8 mouse cellular contexts compared by ENCODE assay signal in the genomic region with DNA sequence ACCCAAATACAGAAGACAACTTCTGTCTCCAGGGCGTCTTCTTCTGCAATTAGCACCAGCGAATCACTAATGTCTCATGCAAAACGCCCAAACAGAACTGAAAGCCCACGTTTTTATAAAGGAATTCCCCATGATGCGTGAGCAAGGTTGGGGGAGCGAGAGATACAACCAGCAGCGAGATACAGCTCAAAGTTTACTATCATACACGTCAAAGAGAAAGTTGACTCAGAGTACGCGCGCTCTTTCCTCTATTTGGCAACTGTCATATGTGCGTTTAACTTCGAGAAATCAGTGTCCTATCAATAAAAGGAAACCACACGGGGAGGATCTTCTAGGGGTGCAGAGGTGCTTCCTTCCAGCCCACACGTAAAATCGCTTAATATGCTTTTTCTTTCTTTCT. TPM values are rescaled to one million over a fixed set of nuclear protein-coding genes. Genes with fewer than 3 reads are reported as not detected.
A peak's percentile ranks its signal among the peaks of the same experiment; 100 is the strongest.
DNase-seq lines count a peak whose midpoint lies in the region; ATAC-seq and TF ChIP-seq lines count a peak whose summit lies in the region.

No protein-coding gene starts in this region.

- H3K27me3 ChIP-seq in kidney, adult 2 months (replicated peaks; ENCODE audit: control insufficient read depth, insufficient read depth, low read length), result 0 out of 2 replicates have a peak, but pooled peaks cover 2% of the 10 kb centered on the region
- no peaks in the 10 kb centered on the region for H3K27me3 ChIP-seq in heart, embryonic 11.5 days (ENCODE audit: control insufficient read depth, insufficient read depth, low read length)
- H3K27me3 ChIP-seq in liver, embryonic 12.5 days (replicated peaks), result peaks cover 12% of the 10 kb centered on the region; the same call in 1 of the 2 replicates
- H3K27me3 ChIP-seq in stomach, postnatal 0 days (ENCODE audit: control insufficient read depth, insufficient read depth, low read length), result no peaks in the 10 kb centered on the region

- no peak for TF ChIP-seq EP300 in stomach, postnatal 0 days (optimal IDR thresholded peaks at IDR 0.05)

- no peaks in the 10 kb centered on the region for H3K9me3 ChIP-seq in heart, embryonic 11.5 days (replicated peaks; ENCODE audit: control insufficient read depth, low read length)
- H3K9me3 ChIP-seq in liver, embryonic 12.5 days (replicated peaks), result no peaks in the 10 kb centered on the region
- no peaks in the 10 kb centered on the region for H3K9me3 ChIP-seq in stomach, postnatal 0 days (ENCODE audit: control insufficient read depth, low read length)

- no peaks in the 10 kb centered on the region for H3K4me1 ChIP-seq in kidney, adult 2 months (ENCODE audit: control insufficient read depth, insufficient read depth, low read length)
- H3K4me1 ChIP-seq in heart, embryonic 11.5 days (ENCODE audit: control insufficient read depth, insufficient read depth, low read length), result peaks cover 7% of the 10 kb centered on the region; the same call in 1 of the 2 replicates
- H3K4me1 ChIP-seq in liver, embryonic 12.5 days, result peaks cover 32% of the 10 kb centered on the region
- no peaks in the 10 kb centered on the region for H3K4me1 ChIP-seq in stomach, postnatal 0 days (replicated peaks; ENCODE audit: control insufficient read depth, insufficient read depth)

- peak overlapping the region; percentile 61 for H3K9ac ChIP-seq in heart, embryonic 11.5 days (ENCODE audit: low read depth, low read length)
- peak overlapping the region; percentile 50 for H3K9ac ChIP-seq in liver, embryonic 12.5 days
- peak overlapping the region; percentile 71 for H3K9ac ChIP-seq in stomach, postnatal 0 days (ENCODE audit: low read length)

- peak overlapping the region; percentile 80 for H3K4me2 ChIP-seq in heart, embryonic 11.5 days
- peak overlapping the region; percentile 98 for H3K4me2 ChIP-seq in liver, embryonic 12.5 days
- peak overlapping the region; percentile 93 for H3K4me2 ChIP-seq in stomach, postnatal 0 days (replicated peaks; ENCODE audit: low read depth)

- WGBS in kidney, adult 2 months, result 3% methylated on average over 16 of the region's 16 CpGs
- 6% methylated on average over 16 of the region's 16 CpGs for WGBS in heart, embryonic 11.5 days (ENCODE audit: insufficient replicate concordance)
- 4% methylated on average over 16 of the region's 16 CpGs for WGBS in liver, embryonic 12.5 days (ENCODE audit: insufficient replicate concordance)
- 1% methylated on average over 16 of the region's 16 CpGs for WGBS in stomach, postnatal 0 days

- ATAC-seq in heart, embryonic 11.5 days (replicated peaks; ENCODE audit: insufficient number of reproducible peaks, low FRiP score, low TSS enrichment), result no peak
- ATAC-seq in liver, embryonic 12.5 days, result no peak
- no peak for ATAC-seq in stomach, postnatal 0 days (ENCODE audit: low FRiP score, low TSS enrichment)

- TF ChIP-seq POLR2A in kidney, adult 2 months (IDR thresholded peaks at IDR 0.05; ENCODE audit: low read depth, low read length), result no peak

- no peaks in the 10 kb centered on the region for H3K36me3 ChIP-seq in kidney, adult 2 months (ENCODE audit: control insufficient read depth, insufficient read depth, low read length)
- H3K36me3 ChIP-seq in heart, embryonic 11.5 days (ENCODE audit: control insufficient read depth, insufficient read depth, low read length), result no peaks in the 10 kb centered on the region
- H3K36me3 ChIP-seq in liver, embryonic 12.5 days, result no peaks in the 10 kb centered on the region
- H3K36me3 ChIP-seq in stomach, postnatal 0 days (ENCODE audit: control insufficient read depth, insufficient read depth, low read length), result no peaks in the 10 kb centered on the region

- H3K4me3 ChIP-seq in kidney, adult 2 months (ENCODE audit: insufficient read depth, low read depth, low read length), result peak overlapping the region; percentile 47
- peak overlapping the region; percentile 81 for H3K4me3 ChIP-seq in heart, embryonic 11.5 days (ENCODE audit: low read depth, low read length)
- peak overlapping the region; percentile 77 for H3K4me3 ChIP-seq in liver, embryonic 12.5 days
- H3K4me3 ChIP-seq in stomach, postnatal 0 days (ENCODE audit: low read depth, low read length), result peak overlapping the region; percentile 82

- TF ChIP-seq CTCF in kidney, adult 2 months (conservative IDR thresholded peaks at IDR 0.05; ENCODE audit: insufficient read depth, insufficient read length, low read depth, low read length), result no peak
- no peak for TF ChIP-seq CTCF in stomach, postnatal 0 days (IDR thresholded peaks at IDR 0.05; ENCODE audit: low read depth)

- H3K27ac ChIP-seq in kidney, adult 2 months (ENCODE audit: insufficient read depth, low read depth, low read length), result no peak overlapping the region
- H3K27ac ChIP-seq in heart, embryonic 11.5 days (ENCODE audit: low read depth, low read length), result no peak overlapping the region
- no peak overlapping the region for H3K27ac ChIP-seq in liver, embryonic 12.5 days
- no peak overlapping the region for H3K27ac ChIP-seq in stomach, postnatal 0 days (replicated peaks)

- peak; percentile 7 for DNase-seq in kidney, adult 2 months
- no peak for DNase-seq in kidney, postnatal 10 days
- peak; percentile 27 for DNase-seq in MN1 (ENCODE audit: low spot score)
- no peak for DNase-seq in stomach, postnatal 0 days (ENCODE audit: low spot score)
- DNase-seq in cerebellum, adult 11 months, result no peak
- DNase-seq in testis, postnatal 10 days (ENCODE audit: low spot score), result no peak

RNA-seq across cellular contexts. Expression of a gene that starts 1.4 kb away (rescaled TPM):
- polyA plus RNA-seq in kidney, adult 2 months (2012; rRNA removed), result 1.1 and 2.3 TPM in 2 replicates
- 3.0 and 4.4 TPM in 2 replicates for polyA plus RNA-seq in heart, embryonic 11.5 days (2014; fragmentation: Nextera tagmentation; extraction: Ambion mirVana)
- polyA plus RNA-seq in liver, embryonic 12.5 days (2016; fragmentation: Nextera tagmentation; extraction: Ambion mirVana), result 2.8 TPM in 2 replicates
- polyA plus RNA-seq in stomach, postnatal 0 days (2015; fragmentation: Nextera tagmentation; extraction: Ambion mirVana), result 5.7 and 5.8 TPM in 2 replicates

Comparison
In these comparisons a context has a peak if more than half of its experiments do, and no peak if none do; other contexts are left out.
1. DNase-seq: peak in kidney, adult 2 months (single experiment) and MN1 (single experiment); none in kidney, postnatal 10 days (single experiment), stomach, postnatal 0 days (single experiment), cerebellum, adult 11 months (single experiment) and testis, postnatal 10 days (single experiment).
2. Peak in every context shown above with its lines, with median percentiles within 50 percentile points of each other: H3K4me3 ChIP-seq, H3K4me2 ChIP-seq and H3K9ac ChIP-seq.